Mouse (Mus musculus) kidney, adult 10 weeks (tissue): ENCODE measurements around the gene Slc13a1. TPM values are rescaled to one million over a fixed set of nuclear protein-coding genes. Genes with fewer than 3 reads are reported as not detected.

ENCODE experiments used
- polyA plus RNA-seq: library from polyadenylated mRNA; stranded (reverse); fragments of 350-450 nt; fragmentation: Illumina TruSeq; extraction: RNeasy Lipid Tissue Mini Kit (QIAGEN cat#74804); gene quantifications from one replicate; pipeline ENCODE4 v1.2.3, GENCODE M21; 2014; ENCODE audit warnings: low read depth, low replicate concordance

Gene Slc13a1
- 701 TPM for polyA plus RNA-seq

GRCm38 (mm10) chr6:24167734-24168327 lies at the start of gene Slc13a1:
Gene Slc13a1 (minus strand): TSS chr6:24168092.

Other genes with a start within 250 kb of the Slc13a1 start
- not detected for gene Tas2r118, start 198.0 kb downstream of the Slc13a1 start, polyA plus RNA-seq